Mouse (Mus musculus) megakaryocyte progenitor cell, adult 5-6 weeks (primary cell): Measurements from ENCODE around the gene Tmppe. TPM values are rescaled to one million over a fixed set of nuclear protein-coding genes. Genes with fewer than 3 reads are reported as not detected.
"Not testable (repeated sequence)": the region's sequence is repeated elsewhere in the genome, so short reads cannot be mapped to it uniquely, and the experiment has no call there.

ENCODE experiments used
- ATAC-seq: replicated peaks from 2 replicates; pipeline ENCODE4 v1.8.0; 2016; ENCODE audit warnings: mild to moderate bottlenecking, moderate TSS enrichment, inconsistent platforms; ENCODE audit not compliant: poor library complexity
- total RNA-seq, 2 experiments: library from RNA; stranded (forward) in 1 of 2; stranded (reverse) in 1 of 2; fragments of 157-497, 149-512 nt in 1 of 2; fragments of 200-1000 nt in 1 of 2; gene quantifications; 2 replicates each; pipeline versions ENCODE4 v1.2.3 to v1.2.4; 2015 to 2017

The Tmppe gene
- total RNA-seq (2015) = 2.4 and 3.4 TPM in 2 replicates
- total RNA-seq (2017) = 4.6 and 5.0 TPM in 2 replicates

GRCm38 (mm10) chr9:114400949-114401684, at the start of gene Tmppe, which contains the start of gene Glb1:
Tmppe (plus strand) TSS chr9:114401105.
Glb1 (plus strand) TSS chr9:114401076.
- ATAC-seq = peak; percentile 79

DNA sequence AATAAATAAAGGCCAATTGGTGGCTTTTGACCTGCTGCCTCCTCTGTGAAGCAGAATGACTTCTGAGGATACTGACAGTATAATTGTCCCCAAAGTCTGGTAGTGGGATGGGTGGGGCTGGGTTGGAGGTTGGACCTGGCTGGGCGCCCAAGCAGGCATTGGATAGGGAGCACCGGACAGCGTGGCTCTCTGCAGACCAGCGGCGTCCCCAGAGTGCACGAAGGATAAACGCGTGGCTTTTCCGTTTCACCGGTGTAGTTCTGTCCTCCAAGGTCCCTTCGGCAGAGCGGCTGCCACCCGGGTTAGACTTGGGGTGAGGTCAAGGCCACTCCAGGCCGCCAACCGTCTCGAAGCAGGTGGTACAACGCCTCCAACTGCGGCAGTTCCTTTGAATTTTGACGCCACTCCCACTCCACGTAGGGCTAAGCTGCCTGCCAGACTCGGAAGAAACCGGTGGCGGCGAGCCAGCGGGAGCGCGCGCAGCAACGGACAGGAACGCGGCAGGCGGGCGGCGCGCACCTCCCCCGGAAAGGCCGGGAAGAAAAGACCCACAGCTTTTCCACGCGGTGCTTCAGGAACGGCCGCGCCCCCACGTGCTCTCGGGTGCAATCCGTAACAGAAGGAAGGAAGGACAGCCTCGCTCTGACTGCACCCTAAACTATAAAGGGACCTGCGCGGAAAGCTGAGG, 33.0 kb upstream of the Tmppe start:
- peak; percentile 78 for ATAC-seq

DNA sequence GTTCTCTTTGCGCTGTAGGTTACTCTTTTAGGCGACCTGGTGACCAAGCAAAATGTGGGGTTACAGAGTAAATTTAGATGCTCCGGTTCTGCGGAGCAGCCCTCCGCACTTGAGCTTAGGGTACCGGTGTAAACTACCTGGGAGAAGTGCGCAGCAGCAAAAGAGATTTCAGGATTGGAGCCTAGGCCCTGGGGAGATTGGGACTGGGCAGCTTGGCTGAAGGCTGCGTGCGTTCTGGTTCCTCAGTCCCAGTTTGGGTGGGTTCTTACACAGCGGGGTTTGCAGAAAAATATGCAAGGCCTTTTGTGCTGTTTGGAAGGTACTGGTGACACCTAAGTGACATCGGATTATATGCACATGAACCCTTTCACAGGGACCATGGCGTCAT, 32.4 kb upstream of the Tmppe start:
- no peak; the same call in 1 of the 2 replicates for ATAC-seq

DNA sequence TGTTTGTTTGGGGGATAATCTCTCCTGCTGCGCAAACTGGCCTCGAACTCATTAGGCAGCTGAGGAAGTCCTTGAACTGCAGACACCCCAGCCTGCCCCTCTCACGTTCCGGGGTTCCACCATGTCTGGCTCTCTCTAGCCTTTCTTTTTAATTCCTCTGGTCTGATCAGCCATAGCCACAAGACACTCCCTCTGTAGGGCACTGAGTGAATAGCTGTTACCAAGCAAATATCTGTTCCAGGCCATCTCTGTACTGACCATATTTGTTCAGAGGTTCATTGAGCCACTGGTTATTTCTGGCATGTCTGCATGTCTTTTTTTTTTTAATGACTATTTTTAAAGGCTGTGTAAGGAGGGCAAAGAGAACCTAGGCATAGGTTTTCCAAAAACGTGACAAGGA, 31.5 kb upstream of the Tmppe start:
- ATAC-seq = peak; percentile 55

DNA sequence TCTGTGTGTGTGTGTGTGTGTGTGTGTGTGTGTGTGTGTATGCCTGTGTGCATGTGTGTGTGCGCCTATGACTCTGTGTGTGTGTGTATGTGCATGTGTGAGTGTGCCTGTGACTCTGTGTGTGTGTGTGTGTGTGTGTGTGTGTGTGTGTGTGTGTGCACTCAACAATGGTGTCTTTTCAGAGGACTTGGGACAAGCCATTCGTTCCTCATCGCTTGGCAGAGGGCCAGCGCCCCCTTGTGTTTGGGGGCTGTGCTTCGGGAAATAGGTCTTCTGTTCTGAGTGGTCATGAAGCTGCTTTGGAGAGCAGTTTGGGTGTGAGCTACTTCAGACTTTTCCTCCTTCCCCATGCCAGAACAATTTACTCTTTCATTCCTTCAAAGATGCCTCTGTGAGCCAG, 29.2 kb upstream of the Tmppe start:
- not testable (repeated sequence) for ATAC-seq

GRCm38 (mm10) chr9:114375276-114375962, 25.5 kb upstream of the Tmppe start:
- ATAC-seq = peak; percentile 14

GRCm38 (mm10) chr9:114377168-114377567, 23.7 kb upstream of the Tmppe start:
- ATAC-seq = peak; percentile 63

DNA sequence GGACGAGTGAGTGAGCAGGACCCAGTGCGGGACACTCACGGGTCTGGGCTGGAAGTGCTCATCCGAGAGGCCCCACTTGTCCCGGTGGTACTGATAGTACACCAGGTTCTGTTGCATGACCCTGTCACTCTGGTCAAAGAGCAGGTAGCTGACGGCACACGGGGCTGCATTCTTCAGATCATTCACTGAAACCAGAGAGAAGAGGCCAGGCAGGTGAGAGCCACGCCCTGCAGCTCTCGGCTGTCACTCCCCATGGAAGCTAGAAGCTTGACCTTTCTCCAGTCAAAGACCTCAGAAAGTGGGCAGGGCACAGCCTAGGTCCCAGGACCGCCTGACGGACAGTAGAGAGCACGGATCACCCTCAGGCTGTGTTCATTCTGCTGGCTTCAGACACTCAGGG, 21.0 kb upstream of the Tmppe start:
- no peak for ATAC-seq

DNA sequence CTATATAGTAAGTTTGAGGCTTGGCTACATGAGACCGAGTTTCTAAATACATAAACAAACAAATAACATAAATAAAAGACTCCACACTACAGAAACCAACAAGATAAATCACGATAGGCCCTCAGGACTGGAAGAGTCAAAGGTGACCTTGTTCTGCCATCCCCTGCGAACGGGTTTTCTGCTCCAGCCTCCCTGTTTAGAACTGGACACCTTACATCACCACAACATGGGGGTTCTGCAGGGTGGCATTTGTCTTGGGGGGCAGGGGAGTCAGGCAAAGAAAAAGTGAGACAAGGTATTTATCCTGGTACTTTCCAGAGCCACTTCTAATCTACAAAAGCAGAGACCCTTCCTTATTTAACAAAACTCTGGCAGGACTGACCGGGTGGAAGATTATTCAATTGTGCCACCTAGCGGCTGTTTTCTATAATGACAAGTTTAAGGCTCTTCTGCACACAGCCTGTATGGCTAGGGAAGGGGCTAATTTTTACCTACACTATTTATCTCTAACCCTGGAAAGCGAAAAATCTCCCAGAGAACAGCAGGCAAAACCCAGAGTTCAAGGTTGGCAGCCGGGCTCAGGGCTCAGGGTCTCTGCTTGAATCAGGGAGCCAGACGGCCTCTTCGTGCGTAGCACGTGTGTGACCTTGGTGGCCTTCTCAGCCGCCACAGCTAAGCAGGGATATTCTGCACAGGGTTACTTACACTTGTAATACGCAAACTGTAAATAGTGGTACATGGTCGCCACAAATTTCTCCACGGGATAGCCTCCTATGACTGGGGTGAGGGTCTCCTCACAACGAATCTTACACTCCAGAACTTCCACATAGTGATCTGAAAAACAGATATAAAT, 19.8 kb upstream of the Tmppe start:
- ATAC-seq = peak; percentile 56

GRCm38 (mm10) chr9:114382936-114383710, 17.8 kb upstream of the Tmppe start:
- no peak for ATAC-seq

GRCm38 (mm10) chr9:114384691-114385090, 16.2 kb upstream of the Tmppe start:
- no peak for ATAC-seq

- ATAC-seq = no peak
Observed at GRCm38 (mm10) chr9:114385160-114385559, 15.7 kb upstream of the Tmppe start.

DNA sequence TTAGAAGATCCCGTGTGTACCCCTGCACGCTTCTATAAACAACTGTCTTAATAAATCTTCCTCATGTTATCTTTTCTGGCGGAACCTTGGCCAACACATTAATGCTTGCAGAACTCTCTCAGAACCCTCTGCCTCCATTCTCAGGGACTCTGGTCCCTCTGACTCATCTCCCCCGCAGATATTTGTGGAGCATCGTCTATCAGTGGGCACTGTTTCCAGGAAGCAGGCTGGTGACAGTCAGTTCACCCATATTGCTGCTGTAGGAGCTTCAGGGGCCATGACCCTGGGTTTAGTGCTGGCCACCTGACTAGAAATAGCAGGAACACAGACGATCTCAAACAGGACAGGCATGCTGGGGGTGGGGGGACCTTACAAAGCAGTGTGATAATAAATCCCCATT, 13.8 kb upstream of the Tmppe start:
- ATAC-seq = no peak

DNA sequence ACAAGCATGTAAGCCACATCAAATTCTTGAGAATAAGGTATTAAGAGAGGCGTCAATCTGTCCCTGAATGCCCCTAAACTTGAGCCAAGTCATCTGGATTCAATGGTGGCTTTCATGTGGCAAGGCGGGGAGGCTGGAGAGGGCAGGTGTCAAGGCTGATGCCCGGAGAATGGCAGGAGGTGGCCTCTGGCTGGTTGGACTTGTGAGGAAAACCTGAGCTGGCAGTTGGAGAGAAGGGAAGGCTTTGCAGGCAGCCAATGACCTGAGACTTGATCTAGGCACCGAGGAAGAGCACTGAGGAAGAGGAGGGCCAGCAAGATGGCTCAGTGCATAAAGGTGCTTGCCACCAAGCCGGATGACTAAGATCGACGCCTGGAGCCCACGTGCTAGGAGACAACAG, 12.6 kb upstream of the Tmppe start:
- no peak for ATAC-seq

- ATAC-seq = no peak
Observed at GRCm38 (mm10) chr9:114388701-114389370, 12.1 kb upstream of the Tmppe start.

DNA sequence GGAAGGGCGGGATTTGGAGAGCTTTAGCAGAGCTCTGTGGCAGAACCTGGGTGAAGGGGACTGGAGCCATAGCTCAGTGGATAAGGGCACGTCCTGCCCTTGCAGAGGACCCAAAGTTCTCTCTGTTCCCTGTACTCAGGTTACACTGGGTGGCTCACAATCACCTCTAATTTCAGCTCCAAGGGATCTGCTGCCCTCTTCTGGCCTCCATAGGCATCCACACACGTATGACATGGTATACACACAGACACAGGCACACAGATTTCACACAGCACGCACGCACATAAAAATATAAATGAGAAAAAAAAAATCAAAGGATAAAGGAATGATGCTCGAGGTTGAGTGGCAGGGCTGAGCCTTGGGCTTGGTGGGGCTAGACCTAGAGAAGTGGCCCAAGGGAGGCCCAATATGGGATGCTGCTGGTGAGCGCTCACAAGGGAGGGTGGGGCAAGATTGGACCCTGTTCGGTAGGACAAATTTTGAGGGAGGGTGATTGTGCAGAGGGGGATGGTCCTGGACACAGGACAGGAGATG, 11.5 kb upstream of the Tmppe start:
- ATAC-seq = peak; percentile 59

GRCm38 (mm10) chr9:114389905-114390748, 10.8 kb upstream of the Tmppe start, which contains the start of gene Crtap:
Crtap (minus strand) TSS chr9:114390675.
- ATAC-seq = peak; percentile 75

- no peak for ATAC-seq
Observed at GRCm38 (mm10) chr9:114390749-114391075, 10.2 kb upstream of the Tmppe start.
